Mouse (Mus musculus) duodenum, adult 2 months (tissue): ENCODE results near the gene Bmp4. TPM values are rescaled to one million over a fixed set of nuclear protein-coding genes. Genes with fewer than 3 reads are reported as not detected.

Experiments used
- polyA plus RNA-seq: library from polyadenylated mRNA; depleted of rRNA; stranded (reverse); fragments of >200 nt; gene quantifications from 2 replicates; pipeline ENCODE4 v1.2.3, GENCODE M21; 2012; ENCODE audit warnings: low replicate concordance; rRNA removed

The Bmp4 gene
- 35.6 and 47.2 TPM in 2 replicates for polyA plus RNA-seq

DNA sequence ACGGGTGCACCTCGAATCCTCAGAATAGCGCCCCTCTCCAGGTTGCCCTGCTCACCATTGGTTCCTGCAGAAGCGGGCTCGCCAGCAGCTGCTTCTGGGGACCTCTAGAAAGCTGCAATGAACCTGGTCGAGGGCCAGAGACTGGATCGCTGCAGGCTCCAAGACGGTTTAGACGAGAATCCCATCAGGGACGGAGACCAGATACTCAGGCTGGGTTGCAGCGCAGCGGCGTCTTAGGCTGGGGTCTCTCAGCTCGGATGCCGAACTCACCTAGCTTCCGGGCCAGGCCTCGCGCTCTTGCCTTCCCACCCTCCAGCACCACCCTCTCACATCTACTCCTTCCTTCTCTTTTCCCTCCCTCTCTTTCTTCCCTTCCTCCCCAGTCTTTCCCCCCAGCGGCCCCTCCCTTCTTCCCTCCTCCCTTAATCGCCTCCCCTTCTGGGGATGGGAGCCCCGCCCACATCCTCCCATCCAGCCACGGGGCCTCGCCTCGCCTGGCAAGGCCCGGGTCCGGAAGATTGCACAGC is at the start of gene Bmp4:
TSS of gene Bmp4 (minus strand) at position 421 of the 527 bp plus-strand sequence.

DNA sequence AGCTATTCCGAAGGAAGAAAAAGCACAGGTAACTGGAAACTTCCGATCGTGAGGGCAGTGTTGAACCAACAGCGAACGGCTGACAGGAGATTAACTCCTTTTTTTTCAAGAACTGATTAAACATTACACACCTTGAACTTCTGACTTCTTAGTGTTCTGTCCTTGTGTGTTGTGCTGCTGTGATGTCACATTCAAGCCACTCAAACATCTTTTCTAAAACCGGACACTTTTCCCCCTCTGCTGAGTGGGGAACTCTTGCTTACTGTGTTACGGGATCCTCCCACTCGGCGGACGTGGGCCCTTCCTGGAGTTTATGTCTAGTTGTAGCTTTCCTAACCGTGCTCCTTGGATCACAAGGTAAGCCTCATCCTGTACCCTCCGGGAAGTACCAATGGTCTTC is 11.2 kb downstream of the Bmp4 start, which contains the start of gene Gm15217:
TSS of gene Gm15217 (plus strand) at position 130 of the 400 bp plus-strand sequence.

Other genes with a start within 250 kb of the Bmp4 start
- not detected in 2 replicates for gene Gm15217, start 11.3 kb downstream of the Bmp4 start, polyA plus RNA-seq